Mouse (Mus musculus) Patski (cell line): ENCODE measurements around the gene Chchd6. TPM values are rescaled to one million over a fixed set of nuclear protein-coding genes. Genes with fewer than 3 reads are reported as not detected.

Experiments
- ATAC-seq: fragments of 100-300 bp; one replicate; pipeline ENCODE4 v1.8.0; 2021
- CTCF ChIA-PET: fragments of 350-600 bp; sonication (Branson Sonifier 250); formaldehyde crosslinking; loops from one replicate; lab custom pipeline; 2022; ENCODE audit warnings: inconsistent platforms; lab: Charles Lee
- POLR2A ChIA-PET: fragments of 350-600 bp; sonication (Branson Sonifier 250); formaldehyde crosslinking; loops from one replicate; lab custom pipeline; 2022; ENCODE audit warnings: antibody characterized with exemption, inconsistent platforms; lab: Charles Lee
- DNase-seq: peaks from one replicate; pipeline ENCODE4 v3.0.0-alpha.2; 2011; ENCODE audit warnings: low read depth, low spot score
- H3K27me3 ChIP-seq: fragments of 371-371 bp; one replicate; pipeline ENCODE4 v1.5.1; 2021
- CTCF ChIP-seq: fragments of 100-300 bp; IDR thresholded peaks from one replicate; pipeline ENCODE4 v1.5.1; 2021
- in situ Hi-C: fragments of 300-500 bp; cut with MboI; formaldehyde crosslinking; loops from 3 replicates; pipeline ENCODE4 v1.11.1; 2018; ENCODE audit warnings: low pct_unique_long_range_greater_than_20kb, mixed read lengths
- polyA plus RNA-seq: library from polyadenylated mRNA; unstranded; gene quantifications from one replicate; pipeline ENCODE4 v1.2.3, GENCODE M21; 2021

Gene Chchd6
- polyA plus RNA-seq, 1 experiment from 2014 or later = 53.2 TPM

DNA sequence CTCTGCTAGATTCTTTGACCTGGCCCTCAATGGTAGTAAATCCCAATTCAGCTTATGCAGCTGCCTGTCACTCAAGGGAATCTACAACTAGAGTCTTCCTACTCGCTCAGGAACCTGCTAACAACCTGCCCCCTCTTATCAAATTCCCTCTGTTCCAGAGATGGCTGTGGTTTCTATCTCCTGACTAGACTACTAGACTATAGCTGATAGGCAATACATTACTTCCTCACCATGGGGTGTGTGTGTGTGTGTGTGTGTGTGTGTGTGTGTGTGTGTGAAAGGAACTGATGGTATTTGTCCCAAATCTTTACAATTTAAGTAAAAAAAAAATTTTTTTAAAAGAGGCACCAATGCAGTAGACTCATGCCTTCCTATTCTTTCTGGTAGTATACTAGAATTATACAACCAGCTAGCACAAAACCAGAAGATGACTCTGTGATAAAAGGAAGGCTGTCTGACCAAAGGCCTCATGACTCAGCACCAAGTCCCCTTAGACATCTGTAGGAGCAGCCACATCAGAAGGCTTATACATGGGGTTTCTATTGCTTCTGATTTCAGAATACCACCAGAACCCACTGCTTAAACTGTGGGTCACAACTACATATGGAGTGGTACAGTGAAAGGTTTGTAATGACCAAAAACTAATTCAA is 57.2 kb downstream of the Chchd6 start:
- in situ Hi-C loops = no loop called here

DNA sequence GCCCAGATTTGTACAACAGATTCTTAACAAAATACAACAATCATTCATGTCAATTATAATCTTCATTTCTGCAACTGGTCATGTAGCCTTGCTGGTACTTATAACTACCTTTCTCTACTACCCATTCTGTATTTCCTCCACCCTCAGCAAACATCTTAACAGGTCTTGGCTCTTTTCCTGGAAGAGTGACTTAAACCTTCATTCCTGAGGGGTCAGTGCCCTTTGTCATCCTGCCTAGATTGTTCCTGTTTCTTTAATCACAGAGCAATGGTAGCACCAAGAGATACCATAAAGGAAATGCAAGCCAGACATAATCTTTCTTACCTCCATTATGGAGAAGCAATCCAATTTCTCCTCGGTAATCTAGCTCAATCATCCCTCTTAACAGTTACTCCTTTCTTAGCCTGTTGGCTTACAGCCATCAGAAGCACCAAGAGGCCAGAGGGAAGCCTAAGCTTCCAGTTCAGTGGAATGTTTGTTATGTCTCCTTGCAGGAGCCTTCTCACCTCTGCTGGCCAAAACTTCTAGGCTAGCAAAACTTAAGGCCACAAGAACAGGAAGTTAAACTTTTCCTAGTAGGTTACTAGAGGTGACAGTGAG is 59.7 kb downstream of the Chchd6 start:
- H3K27me3 ChIP-seq = no peaks in the 10 kb centered on the region
- TF ChIP-seq CTCF = no peak
- ATAC-seq = no peak
- ChIA-PET POLR2A (interaction anchor here (0.9 kb wide), 1 partner anchor 9 kb away, joined by 3 read pairs; no protein-coding TSS in a partner anchor), CTCF (interaction anchor here (1.5 kb wide), 1 partner anchor 17 kb away, joined by 5 read pairs; no protein-coding TSS in a partner anchor)
- no peak for DNase-seq
- in situ Hi-C loops = no loop called here

More for the DNA sequence above, 57.2 kb downstream of the Chchd6 start:
- H3K27me3 ChIP-seq = no peaks in the 10 kb centered on the region
- no peak for DNase-seq
- no peak for ATAC-seq
- TF ChIP-seq CTCF = no peak
- ChIA-PET POLR2A (no interaction called here), CTCF (interaction anchor here (0.8 to 1.1 kb wide), 2 partner anchors 11 to 132 kb away, joined by 3 to 4 read pairs; no protein-coding TSS in a partner anchor)

DNA sequence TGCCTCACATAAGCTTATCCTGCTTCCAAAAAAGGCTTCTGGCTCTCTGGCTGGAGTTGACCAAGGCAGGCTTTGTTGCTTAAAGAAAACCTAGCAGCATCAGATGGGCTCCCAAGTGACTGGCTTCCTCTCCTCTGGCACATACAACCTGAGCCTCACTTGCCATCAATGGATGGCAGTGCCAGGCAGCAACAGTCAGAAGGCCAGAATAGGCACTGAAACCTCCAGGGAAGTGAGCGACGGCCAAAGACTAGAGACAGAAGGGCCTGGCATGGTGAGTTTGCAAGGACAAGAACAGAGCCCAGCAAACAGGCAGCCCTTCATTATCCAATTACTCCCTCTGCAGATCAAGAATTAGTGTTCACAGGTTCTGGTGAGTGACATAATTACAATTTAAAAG is 70.7 kb downstream of the Chchd6 start:
- DNase-seq (no peak), ATAC-seq (no peak)
- ChIA-PET CTCF (interaction anchor here (1.2 kb wide), 1 partner anchor 600 kb away, joined by 3 read pairs; no protein-coding TSS in a partner anchor), POLR2A (no interaction called here)
- TF ChIP-seq CTCF = no peak
- in situ Hi-C loops = no loop called here
- H3K27me3 ChIP-seq = no peaks in the 10 kb centered on the region

DNA sequence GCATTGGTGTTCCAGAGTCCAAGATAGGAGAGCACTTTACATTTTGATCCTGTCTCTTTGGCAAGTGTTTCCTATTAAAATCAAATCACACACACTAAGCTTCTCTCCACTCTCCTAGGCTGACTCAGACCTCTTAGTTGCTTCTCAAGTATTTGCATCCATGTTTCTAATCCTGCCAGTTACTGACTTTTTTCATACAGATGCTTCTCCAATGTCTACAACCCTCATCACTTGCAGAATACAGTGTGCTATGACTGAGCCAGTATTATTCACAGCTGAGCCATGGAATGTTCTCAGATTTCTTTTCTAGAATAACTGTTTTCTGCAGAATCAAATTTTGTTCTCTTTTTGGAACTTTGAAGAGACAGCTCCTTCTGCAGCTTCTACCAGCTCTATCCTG is 85.3 kb downstream of the Chchd6 start:
- DNase-seq (no peak), ATAC-seq (no peak)
- in situ Hi-C loops = no loop called here
- POLR2A ChIA-PET = no interaction called here
- TF ChIP-seq CTCF = no peak
- CTCF ChIA-PET = interaction anchor here (1.4 kb wide), 2 partner anchors 9 to 17 kb away, joined by 3 read pairs; no protein-coding TSS in a partner anchor
- no peaks in the 10 kb centered on the region for H3K27me3 ChIP-seq

DNA sequence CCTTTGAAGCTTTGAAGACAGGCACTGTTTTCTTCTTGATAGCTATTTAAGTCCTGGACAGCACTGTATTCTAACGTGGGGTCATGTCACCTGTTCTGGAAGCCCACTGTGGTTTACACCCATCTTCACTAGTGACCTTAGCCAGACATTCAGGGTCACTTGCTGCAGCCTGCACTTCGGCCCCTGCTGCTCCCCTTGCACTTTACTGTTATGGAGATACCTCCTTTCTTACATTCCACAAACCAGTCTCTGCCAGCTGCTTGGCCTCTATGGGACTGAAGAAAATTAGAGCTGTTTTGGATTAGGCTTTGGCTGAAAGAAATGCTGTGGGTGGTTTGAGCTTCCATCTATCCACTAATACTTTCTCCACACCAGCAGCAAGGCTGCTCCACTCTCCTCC is 86.7 kb downstream of the Chchd6 start:
- ATAC-seq (no peak), DNase-seq (no peak)
- H3K27me3 ChIP-seq = no peaks in the 10 kb centered on the region
- TF ChIP-seq CTCF = no peak
- CTCF ChIA-PET = interaction anchor here (1.2 to 1.3 kb wide), 2 partner anchors 11 to 17 kb away, joined by 3 to 4 read pairs; no protein-coding TSS in a partner anchor
- POLR2A ChIA-PET = no interaction called here
- in situ Hi-C loops = no loop called here

DNA sequence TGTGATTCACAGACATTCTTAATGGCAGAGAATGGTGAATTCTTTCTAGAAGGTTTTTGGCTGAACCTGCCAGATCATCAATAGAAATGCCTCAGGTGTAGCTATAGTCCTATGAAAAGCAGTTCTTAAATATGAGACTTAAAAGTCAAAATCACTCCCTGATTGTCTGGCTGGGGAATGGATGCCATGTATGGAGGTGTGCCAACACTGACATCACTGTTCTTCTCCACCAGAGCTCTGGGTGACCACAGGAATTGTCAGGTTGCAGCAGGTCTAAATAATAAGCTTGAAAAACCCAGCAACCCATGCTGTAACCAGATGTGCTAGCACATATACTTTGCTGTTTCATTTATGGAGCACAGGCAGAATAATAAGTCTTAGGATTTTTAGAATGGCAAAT is 87.2 kb downstream of the Chchd6 start:
- TF ChIP-seq CTCF = no peak

DNA sequence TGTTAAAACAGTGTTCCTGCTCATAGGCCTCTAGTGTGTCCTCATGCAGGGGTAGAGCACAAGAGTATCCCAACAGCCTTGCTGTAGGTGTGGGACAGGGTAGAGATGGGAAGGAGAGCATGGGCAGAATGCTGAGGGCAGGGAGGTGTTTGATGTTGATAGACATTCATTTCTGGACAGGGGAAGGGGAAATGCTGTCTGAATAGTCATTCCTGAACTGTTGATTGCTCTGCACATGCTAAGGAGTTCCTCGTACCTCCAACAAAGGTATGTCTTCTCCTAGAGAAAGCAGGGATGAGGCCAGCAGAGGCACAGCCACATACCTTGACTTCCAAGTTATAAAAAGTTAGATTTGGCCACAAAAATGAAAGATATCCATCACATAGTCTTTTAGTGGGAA is 95.5 kb downstream of the Chchd6 start:
- CTCF ChIA-PET = no interaction called here
- H3K27me3 ChIP-seq = no peaks in the 10 kb centered on the region
- ATAC-seq (no peak), DNase-seq (no peak)
- in situ Hi-C loops = no loop called here
- no peak for TF ChIP-seq CTCF
- POLR2A ChIA-PET = interaction anchor here (0.6 kb wide), 1 partner anchor 560 kb away, joined by 3 read pairs; no protein-coding TSS in a partner anchor

More for the DNA sequence above, 87.2 kb downstream of the Chchd6 start:
- DNase-seq (peak; percentile 56), ATAC-seq (peak; percentile 83)
- CTCF ChIA-PET = interaction anchor here (1.2 to 1.3 kb wide), 2 partner anchors 11 to 16 kb away, joined by 3 to 4 read pairs; no protein-coding TSS in a partner anchor
- no peaks in the 10 kb centered on the region for H3K27me3 ChIP-seq
- in situ Hi-C loops = no loop called here
- POLR2A ChIA-PET = no interaction called here

DNA sequence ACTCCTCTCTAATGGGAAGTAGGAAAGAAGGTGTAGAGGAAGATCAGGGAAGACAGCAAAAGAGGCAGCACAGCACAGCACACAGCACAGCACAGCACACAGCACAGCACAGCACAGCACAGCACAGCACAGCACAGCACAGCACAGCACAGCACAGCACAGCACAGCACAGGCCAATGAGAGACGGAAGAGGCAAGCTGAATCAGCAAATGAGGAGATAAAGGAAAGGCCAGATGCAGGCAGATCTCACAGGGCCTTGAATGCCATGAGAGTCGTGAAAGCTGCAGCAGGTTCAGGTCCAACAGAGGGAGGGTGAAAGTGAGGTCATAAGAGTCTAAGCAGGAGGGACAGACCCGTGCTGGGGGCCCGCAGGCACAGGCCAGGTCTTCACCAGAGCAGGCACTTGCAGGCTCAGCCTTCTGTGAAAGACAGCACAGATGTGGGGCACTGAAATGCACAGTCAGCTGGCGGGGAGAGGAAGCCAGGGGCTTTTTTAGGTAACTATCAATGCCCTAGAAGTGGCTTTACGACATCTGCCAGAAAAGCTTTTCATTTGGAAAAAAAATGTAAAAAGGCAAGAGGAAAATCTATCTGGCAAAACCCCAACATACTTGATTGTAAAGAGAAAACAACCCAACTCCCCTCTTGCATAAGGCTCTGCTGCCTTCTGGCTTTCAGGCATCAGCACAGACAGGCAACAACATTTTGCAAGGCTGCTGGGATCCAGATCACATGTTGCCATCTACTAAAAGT is 96.5 kb downstream of the Chchd6 start:
- in situ Hi-C loops = no loop called here
- POLR2A ChIA-PET = no interaction called here
- CTCF ChIA-PET = no interaction called here
- DNase-seq (no peak), ATAC-seq (no peak)
- H3K27me3 ChIP-seq = no peaks in the 10 kb centered on the region
- TF ChIP-seq CTCF = no peak

DNA sequence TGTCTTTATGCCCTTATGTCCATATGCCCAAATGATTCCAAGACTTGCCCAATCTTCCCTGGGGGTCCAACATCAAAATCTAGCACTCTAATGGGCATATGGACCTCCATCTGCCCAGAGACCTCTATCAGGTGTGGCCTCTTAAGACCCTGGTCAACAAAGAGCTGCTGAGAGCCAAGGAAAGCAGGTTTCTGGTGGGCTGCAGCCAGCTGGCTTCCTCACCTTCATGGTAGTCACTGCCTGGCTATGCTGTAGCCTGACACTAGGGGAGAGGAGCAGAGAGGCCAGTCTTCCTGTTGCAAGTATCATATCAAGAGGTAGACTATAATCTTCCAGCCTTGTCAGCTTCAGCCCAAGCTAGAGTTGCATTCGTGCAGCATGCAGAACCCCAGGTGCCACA is 98.5 kb downstream of the Chchd6 start:
- no peak for DNase-seq
- TF ChIP-seq CTCF = no peak
- no peaks in the 10 kb centered on the region for H3K27me3 ChIP-seq
- ChIA-PET POLR2A (no interaction called here), CTCF (interaction anchor here (0.8 to 1.3 kb wide), 2 partner anchors 9 to 11 kb away, joined by 3 to 4 read pairs; no protein-coding TSS in a partner anchor)
- ATAC-seq = no peak
- in situ Hi-C loops = no loop called here

DNA sequence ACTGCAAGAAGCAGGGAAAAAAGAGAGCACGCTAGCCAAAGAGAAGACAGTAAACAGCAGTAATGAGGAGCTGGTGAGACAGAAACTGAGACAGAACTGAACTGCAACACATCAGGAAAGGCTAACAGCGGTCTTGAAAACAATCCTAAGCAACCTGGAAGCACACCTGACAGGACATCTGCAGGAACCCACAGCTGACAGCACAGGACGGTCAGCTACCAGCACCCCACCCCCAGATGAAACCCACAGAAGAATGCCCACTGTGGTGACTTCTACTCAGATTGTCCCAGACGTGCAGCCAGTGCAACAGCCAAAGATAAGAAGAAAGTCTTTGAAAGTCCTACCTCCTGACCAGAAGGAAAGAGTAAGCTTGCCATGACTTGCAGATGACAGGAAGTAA is 103.1 kb downstream of the Chchd6 start:
- in situ Hi-C loops = no loop called here
- POLR2A ChIA-PET = no interaction called here
- DNase-seq (no peak), ATAC-seq (no peak)
- TF ChIP-seq CTCF = no peak
- CTCF ChIA-PET = interaction anchor here (1.5 kb wide), 1 partner anchor 16 kb away, joined by 3 read pairs; no protein-coding TSS in a partner anchor
- no peaks in the 10 kb centered on the region for H3K27me3 ChIP-seq
